Mouse (Mus musculus): ENCODE data around the gene Tbc1d24.

The Tbc1d24 gene

DNA sequence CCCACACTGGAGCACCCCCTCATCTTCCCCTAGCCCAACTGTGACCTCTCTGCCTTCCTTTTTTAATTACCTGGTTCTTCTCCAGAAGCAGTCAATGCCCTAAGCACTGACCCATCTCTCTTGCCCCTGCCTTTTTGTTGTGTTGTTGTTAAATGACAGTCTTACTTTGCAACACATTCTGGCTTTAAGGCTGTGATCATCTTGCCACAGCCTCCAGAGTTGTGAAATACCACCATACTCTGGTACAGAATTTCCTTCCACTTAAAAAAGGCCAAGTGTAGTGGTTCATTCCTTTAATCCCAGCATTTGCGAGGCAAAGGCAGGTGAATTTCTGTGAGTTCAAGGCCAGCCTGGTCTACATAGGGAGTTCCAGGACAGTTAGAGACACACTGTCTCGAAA is 14.4 kb downstream of the Tbc1d24 start:
- no peak for DNase-seq (ENCODE audit: low spot score in 2 of 2)

DNA sequence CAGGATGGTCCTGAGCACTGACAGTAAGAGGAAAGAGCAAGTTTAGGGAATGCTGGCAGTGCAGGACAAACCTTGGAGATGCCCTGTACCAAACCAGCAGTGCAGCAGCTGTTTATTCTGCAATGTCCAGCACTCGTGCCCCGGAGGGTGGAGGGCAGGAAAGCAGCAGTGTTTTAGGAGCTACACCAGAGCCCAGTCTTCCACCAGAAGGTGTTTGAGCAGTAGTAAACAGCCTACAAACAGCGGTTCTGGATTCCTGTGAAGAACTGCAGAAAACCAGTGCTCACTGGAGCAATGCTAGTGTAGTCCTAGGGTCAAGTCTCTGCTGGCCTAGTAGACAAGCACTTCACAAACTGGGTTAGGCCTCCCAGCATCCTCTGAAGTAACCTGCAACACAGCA is 31.1 kb downstream of the Tbc1d24 start:
- DNase-seq (ENCODE audit: low spot score in 2 of 2) = no peak

DNA sequence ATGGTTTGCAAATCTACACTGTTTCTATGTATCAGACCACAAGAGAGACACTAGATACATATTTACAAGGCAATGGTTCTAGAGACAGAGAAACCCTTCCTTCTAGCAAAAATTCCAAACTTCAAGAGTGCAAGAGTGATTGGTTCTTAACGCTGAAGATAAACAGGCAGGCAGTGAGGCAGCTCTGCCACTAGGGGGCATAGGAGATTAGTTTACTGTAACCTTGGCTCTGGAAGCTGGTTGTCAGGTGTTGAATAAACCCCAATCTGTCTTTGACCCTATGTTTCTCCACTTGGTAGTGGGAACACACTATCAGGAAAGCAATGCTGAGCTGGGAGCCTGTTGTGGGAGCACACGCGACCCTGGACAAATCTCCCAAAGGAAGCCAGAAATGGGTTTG is 31.9 kb downstream of the Tbc1d24 start:
- DNase-seq (ENCODE audit: low spot score in 2 of 2) = peak in 1 of 2 experiments; percentile 69

GRCm38 (mm10) chr17:24171738-24172137 is 33.6 kb downstream of the Tbc1d24 start:
- no peak for DNase-seq (ENCODE audit: low spot score in 2 of 2)

DNA sequence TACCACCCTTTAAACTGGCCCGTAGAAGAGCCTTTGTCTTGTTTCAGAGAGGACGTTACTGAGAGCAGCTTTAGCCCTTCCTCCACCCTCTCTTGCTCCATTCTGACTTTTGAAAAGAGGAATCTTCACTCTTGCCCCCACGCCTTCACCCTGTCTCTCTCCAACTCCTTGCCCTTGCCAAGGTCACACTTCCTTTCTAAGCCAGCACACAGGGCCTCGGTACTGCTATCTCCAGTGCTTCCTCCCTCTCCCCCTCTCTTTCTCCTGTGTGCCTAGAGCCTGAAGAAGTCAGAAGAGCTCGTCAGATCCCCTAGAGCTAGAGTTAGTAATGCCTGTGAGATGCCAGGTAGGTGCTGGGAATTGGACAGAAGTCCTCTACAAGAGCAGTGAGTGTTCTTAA is 34.6 kb downstream of the Tbc1d24 start:
- no peak for DNase-seq (ENCODE audit: low spot score in 2 of 2)

GRCm38 (mm10) chr17:24170125-24170524 is 35.2 kb downstream of the Tbc1d24 start:
- no peak for DNase-seq (ENCODE audit: low spot score in 2 of 2)

DNA sequence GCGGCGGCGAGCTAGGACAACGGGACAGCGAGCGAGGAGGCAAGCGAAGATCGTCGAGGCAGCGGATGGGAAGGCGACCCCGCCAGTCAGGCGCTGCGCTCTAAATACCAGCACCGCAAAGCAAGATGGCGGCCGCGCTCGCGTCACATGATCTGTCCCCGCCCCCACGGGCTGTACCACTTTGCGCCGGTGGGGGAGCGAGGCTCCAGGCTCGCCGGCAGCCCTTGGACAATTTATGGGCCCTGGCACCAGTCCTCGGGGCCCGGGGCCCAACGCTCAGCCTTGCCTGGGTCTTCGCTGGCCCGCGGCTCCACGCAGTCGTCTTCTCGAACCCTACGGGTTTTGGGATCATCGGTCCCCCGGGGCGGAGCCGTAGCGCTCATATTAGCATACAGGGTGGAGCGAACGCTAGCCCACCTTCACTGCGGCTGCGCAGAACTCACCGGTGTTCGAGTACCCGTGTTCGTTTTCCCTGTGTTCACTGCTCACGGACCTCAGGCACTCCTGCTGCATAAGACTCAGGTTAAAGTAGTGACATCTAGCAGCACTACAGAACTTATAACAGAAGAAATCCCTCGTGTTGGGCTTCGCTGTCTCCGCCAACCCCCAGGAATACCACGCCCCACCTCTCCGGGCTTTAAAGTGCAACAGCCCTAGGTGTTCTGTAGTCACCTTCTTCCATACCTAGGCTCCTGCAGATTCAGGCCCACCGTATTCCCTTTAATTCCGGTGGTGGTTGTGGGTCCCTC is 35.9 kb downstream of the Tbc1d24 start, which contains the start of gene Atp6v0c:
TSS of gene Atp6v0c (minus strand) at position 386 of the 749 bp plus-strand sequence.
- peak; percentile 87 to 93 for DNase-seq (ENCODE audit: low spot score in 2 of 2)

- peak in 1 of 2 experiments; percentile 70 for DNase-seq (ENCODE audit: low spot score in 2 of 2)
Observed at GRCm38 (mm10) chr17:24168590-24169277, 36.6 kb downstream of the Tbc1d24 start.

- no peak for DNase-seq (ENCODE audit: low spot score in 2 of 2)
Observed at GRCm38 (mm10) chr17:24167891-24168505, 37.4 kb downstream of the Tbc1d24 start.

DNA sequence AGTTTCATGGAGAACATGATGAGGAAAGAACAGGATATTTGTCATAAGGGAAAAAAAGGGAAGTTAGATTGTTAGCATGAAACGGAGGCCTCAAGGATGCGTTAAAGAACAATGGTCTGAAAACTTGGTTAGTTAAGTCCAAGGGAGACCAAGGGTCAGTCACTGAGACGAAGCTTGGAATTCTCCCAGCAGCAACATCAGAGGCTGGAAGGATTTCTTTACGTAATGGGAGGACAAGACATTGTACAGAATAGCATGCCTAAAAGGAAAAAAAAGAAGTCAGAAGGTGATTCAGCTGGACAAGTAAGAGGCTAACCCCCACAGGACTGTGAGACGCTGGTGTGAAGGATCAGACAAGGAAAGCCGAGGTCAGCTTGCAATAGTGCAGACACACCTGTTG is 38.2 kb downstream of the Tbc1d24 start:
- DNase-seq (ENCODE audit: low spot score in 2 of 2) = no peak

DNA sequence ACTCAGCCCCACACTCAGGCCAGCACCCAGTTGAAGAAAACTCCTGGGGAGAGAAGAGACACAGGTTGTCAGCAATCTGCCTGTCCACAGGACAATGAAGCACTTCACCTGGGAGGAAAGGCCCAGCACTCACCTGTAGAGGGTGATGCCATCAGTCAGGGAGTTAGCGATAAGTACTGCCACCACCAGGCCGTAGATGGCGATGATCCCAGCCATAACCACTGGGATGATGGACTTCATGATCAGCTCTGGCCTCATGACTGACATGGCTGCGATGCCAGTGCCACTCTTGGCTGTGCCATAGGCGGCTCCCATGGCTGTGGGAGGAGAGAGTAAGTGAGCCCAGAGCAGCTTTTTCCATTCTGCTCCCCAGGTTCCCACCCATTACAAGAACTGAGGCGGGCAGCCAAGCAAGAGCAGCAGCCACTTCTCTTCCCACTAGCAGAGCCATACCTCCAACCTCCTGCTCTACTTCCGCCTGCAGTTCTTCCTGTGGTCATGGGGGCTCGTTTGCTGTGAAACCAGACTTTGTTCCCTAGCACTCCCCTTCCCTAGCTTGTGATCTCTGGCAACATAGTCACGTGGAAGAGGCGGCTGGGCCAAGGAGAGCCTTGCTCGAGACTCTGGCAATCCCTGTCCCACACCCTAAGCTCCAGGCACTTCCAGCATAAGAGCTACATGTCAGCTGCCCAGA is 40.6 kb downstream of the Tbc1d24 start:
- no peak for DNase-seq (ENCODE audit: low spot score in 2 of 2)

GRCm38 (mm10) chr17:24163176-24163962 is 42.0 kb downstream of the Tbc1d24 start, which contains the start of gene Amdhd2:
Gene Amdhd2 (minus strand): TSS chr17:24163766.
- DNase-seq (ENCODE audit: low spot score in 2 of 2) = peak; percentile 95 to 99

- no peak for DNase-seq (ENCODE audit: low spot score in 2 of 2)
Observed at GRCm38 (mm10) chr17:24162584-24163175, 42.7 kb downstream of the Tbc1d24 start.

DNA sequence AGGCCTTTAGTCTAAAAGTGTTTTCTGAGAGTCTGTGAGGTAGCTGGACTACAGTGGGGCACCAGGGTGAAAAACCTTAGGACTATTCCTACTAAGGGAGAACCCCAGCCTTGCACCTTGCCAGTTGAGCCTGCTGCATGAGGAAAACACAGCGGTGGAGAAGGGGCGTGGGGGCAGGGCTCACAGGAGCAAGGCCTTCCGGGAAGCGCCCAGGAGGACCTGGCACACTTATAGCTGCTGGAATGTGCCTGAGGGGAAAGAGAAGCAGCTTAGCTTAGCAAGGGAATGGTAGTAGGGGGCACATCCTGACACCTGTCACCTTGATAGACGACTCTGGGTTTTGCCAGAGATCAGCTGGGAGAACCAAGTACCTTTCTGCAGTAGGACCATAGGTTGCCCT is 43.9 kb downstream of the Tbc1d24 start:
- DNase-seq (ENCODE audit: low spot score in 2 of 2) = no peak

GRCm38 (mm10) chr17:24157526-24157925 is 47.8 kb downstream of the Tbc1d24 start:
- no peak for DNase-seq (ENCODE audit: low spot score in 2 of 2)

DNA sequence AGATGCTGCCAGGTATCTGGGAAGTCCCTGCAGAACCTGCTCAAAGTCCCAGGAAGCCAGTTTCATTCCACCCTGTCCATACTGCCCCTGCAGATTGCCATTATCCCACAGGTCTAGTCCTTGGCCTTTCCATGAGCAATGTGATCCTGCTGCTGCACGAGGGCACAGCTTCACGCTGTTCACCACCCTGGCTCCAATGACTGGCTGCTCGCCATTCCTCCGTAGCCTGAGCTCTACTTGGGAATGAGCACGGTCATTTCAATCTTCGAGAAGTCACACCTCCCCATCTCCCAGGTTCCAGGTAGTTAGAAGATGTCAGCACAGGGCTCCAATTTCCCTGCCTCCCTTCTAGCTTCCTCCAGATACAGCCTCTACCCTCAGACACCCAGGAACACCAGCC is 48.2 kb downstream of the Tbc1d24 start:
- DNase-seq (ENCODE audit: low spot score in 2 of 2) = no peak

GRCm38 (mm10) chr17:24156394-24156793 is 49.0 kb downstream of the Tbc1d24 start:
- DNase-seq (ENCODE audit: low spot score in 2 of 2) = no peak

- no peak for DNase-seq (ENCODE audit: low spot score in 2 of 2)
Observed at GRCm38 (mm10) chr17:24155742-24156141, 49.6 kb downstream of the Tbc1d24 start.

DNA sequence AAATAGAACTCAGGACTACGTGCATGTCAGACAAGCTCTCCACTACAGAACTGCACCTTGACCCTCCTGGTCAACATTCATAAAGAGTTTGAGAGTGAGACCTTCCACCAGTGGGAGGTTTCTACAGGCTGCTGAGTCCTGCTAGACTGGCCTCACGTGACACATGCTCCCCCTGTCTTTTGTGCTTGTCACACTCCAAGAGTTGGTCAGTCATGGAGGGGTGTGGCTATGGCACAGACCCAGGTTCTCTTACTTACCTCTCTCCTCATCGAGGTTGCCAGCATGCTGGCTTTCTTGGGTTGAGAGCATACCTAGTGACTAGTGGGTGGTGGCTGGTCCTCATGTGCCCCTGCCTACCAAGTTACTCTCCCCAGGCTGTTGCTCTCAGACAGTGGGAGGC is 50.9 kb downstream of the Tbc1d24 start:
- DNase-seq (ENCODE audit: low spot score in 2 of 2) = no peak

DNA sequence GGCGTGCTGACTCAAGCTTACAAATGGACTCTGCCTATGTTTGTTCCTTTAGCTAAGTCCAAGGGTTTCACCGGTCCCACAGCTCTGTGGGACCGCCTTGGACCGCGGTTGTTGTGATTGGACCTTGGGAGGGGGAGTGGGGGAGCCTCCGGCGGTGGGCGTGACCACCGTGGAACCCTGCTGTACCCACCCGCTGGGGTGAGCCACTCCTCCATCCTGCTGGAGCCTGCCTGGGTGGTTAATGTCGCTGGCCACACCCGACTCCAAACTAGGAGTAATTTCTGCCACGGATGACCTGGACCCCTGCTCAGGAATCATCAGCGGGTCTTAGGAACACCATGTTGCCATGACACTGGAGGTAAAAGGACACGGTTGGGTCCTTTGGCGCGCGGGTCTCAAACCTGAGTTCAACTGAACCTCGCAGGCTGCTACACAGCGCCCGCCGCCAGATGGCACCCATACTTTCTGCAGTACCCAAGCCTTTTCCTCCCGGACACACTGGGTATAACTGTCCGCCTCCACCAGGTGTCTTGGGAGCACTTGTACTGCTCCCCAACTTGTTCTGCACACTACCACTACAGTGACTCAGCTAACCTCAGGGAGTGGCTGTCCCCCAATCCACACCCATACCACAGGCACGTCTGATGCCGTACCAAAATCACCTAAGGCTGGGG is 53.3 kb downstream of the Tbc1d24 start:
- DNase-seq (ENCODE audit: low spot score in 2 of 2) = peak; percentile 65 to 79

Measured in cerebellum, postnatal 4 days (tissue).